Mouse (Mus musculus): Measurements from ENCODE around the gene Dynlt1a.
"Not testable (repeated sequence)": the region's sequence is repeated elsewhere in the genome, so short reads cannot be mapped to it uniquely, and the experiment has no call there.

GRCm38 (mm10) chr17:6317339-6317985 lies at the start of gene Dynlt1a:
- TF ChIP-seq CTCF (IDR thresholded peaks at IDR 0.05; ENCODE audit: extremely low read depth, insufficient read depth, insufficient read length, insufficient replicate concordance); POLR2A (IDR thresholded peaks at IDR 0.05; ENCODE audit: low read depth, low read length): not testable (repeated sequence)
